Mouse (Mus musculus): ENCODE results near the gene Prm2.

DNA sequence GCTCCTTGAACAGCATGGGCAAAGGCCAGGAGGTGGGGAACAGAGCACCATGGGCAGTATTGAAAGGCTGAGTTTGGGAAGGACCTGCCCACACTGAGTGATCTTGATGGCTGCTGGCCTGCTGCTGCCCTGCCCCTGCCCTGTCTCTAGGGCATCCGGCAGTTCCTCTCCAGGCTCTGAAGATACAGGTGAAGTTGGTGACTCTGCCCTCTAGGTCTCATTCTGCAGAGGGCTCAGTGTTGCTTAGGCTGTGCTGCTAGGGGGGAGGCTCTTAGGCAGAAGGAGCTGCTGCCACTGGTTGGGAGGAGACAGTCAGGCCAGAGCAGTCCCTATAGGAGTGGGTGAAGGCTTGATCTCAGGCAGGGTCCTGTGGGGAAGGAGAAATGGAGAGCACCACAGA is 42.0 kb upstream of the Prm2 start:
- TF ChIP-seq POLR2A (IDR thresholded peaks at IDR 0.05; ENCODE audit: borderline replicate concordance, extremely low read depth, insufficient read depth, insufficient read length, poor library complexity, severe bottlenecking) (no peak), CTCF (IDR thresholded peaks at IDR 0.05; ENCODE audit: borderline replicate concordance, extremely low read depth, insufficient read depth, insufficient read length) (no peak)

Measured in brain, embryonic 14.5 days (tissue).